Mouse (Mus musculus) G1E (cell line): ENCODE measurements around the gene Sfxn2. TPM values are rescaled to one million over a fixed set of nuclear protein-coding genes. Genes with fewer than 3 reads are reported as not detected.

Experiments
- ATAC-seq: 2 replicates; pipeline ENCODE4 v1.8.0; 2016; ENCODE audit warnings: mild to moderate bottlenecking; ENCODE audit not compliant: insufficient number of reproducible peaks, poor library complexity, low FRiP score, severe bottlenecking; ENCODE audit errors: extremely low read depth
- DNase-seq: peaks from one replicate; pipeline ENCODE4 v3.0.0; 2012; ENCODE audit warnings: low spot score
- H3K27me3 ChIP-seq: 2 replicates; pipeline ENCODE4 v1.6.1; 2012; ENCODE audit warnings: mild to moderate bottlenecking, low read length, inconsistent platforms; ENCODE audit not compliant: insufficient read depth
- H3K36me3 ChIP-seq: replicated peaks from 2 replicates; pipeline ENCODE3; 2012; ENCODE audit warnings: mild to moderate bottlenecking, inconsistent platforms
- H3K4me1 ChIP-seq: 2 replicates; pipeline ENCODE4 v1.6.1; 2012; ENCODE audit warnings: low read depth, low read length, inconsistent platforms, mixed read lengths; ENCODE audit not compliant: insufficient read depth
- H3K4me3 ChIP-seq: 2 replicates; pipeline ENCODE4 v1.5.1; 2012; ENCODE audit warnings: low read depth, mild to moderate bottlenecking, inconsistent platforms, low read length, moderate library complexity, mixed read lengths
- H3K9me3 ChIP-seq: replicated peaks from 2 replicates; pipeline ENCODE4 v1.6.1; 2012; ENCODE audit warnings: inconsistent platforms
- CTCF ChIP-seq: IDR thresholded peaks from 2 replicates; pipeline ENCODE4 v1.5.1; 2012; ENCODE audit warnings: low read depth, low read length, inconsistent platforms, mixed read lengths
- GATA1 ChIP-seq: IDR thresholded peaks from 2 replicates; pipeline ENCODE4 v1.6.1; 2012; ENCODE audit warnings: borderline replicate concordance, low read length, inconsistent platforms, mixed read lengths
- GATA2 ChIP-seq: IDR thresholded peaks from 2 replicates; pipeline ENCODE4 v1.6.1; 2012; ENCODE audit warnings: low read depth, low read length, inconsistent platforms, borderline replicate concordance
- POLR2AphosphoS5 ChIP-seq: IDR thresholded peaks from 2 replicates; pipeline ENCODE4 v1.6.1; 2012; ENCODE audit warnings: low read depth, low read length, inconsistent platforms; ENCODE audit not compliant: insufficient replicate concordance
- TAL1 ChIP-seq: conservative IDR thresholded peaks from 2 replicates; pipeline ENCODE4 v1.6.1; 2012; ENCODE audit warnings: low read depth, low read length, inconsistent platforms, mixed read lengths
- polyA plus RNA-seq: library from polyadenylated mRNA; stranded (reverse); fragments of >175 nt; gene quantifications from 2 replicates; pipeline ENCODE4 v1.2.3, GENCODE M21; 2012
- total RNA-seq, 2 experiments: library from RNA; stranded (forward) in 1 of 2; stranded (reverse) in 1 of 2; fragments of 200-1000 nt in 1 of 2; fragments of >200 nt in 1 of 2; fragmentation: Nextera tagmentation in 1 of 2; gene quantifications; 2 replicates each; pipeline ENCODE4 v1.2.3; 2014 to 2017

Gene Sfxn2
- total and polyA plus RNA-seq, 3 experiments = 1.6 to 5.9 (median 2.3) TPM

GRCm38 (mm10) chr19:46542750-46543149 lies 30.4 kb upstream of the Sfxn2 start:
- DNase-seq (no peak), ATAC-seq (no peak)
- no peaks in the 10 kb centered on the region for H3K9me3 ChIP-seq
- H3K27me3 ChIP-seq = peaks cover 2% of the 10 kb centered on the region; the same call in 1 of the 2 replicates
- TF ChIP-seq POLR2AphosphoS5 (no peak), CTCF (no peak), GATA1 (no peak), TAL1 (no peak), GATA2 (no peak)
- peaks cover 4% of the 10 kb centered on the region; the same call in 1 of the 2 replicates for H3K4me1 ChIP-seq
- no peak overlapping the region for H3K4me3 ChIP-seq
- H3K36me3 ChIP-seq = no peaks in the 10 kb centered on the region

GRCm38 (mm10) chr19:46547565-46547964 lies 25.6 kb upstream of the Sfxn2 start:
- no peaks in the 10 kb centered on the region for H3K4me1 ChIP-seq
- H3K36me3 ChIP-seq = peaks cover 3% of the 10 kb centered on the region
- TF ChIP-seq CTCF = no peak
- TF ChIP-seq POLR2AphosphoS5 = no peak
- TF ChIP-seq GATA2 = no peak
- TF ChIP-seq TAL1 = no peak
- TF ChIP-seq GATA1 = no peak
- no peaks in the 10 kb centered on the region for H3K9me3 ChIP-seq
- DNase-seq (no peak), ATAC-seq (no peak)
- H3K27me3 ChIP-seq = peaks cover 2% of the 10 kb centered on the region; the same call in 1 of the 2 replicates
- no peak overlapping the region for H3K4me3 ChIP-seq

- no peak for TF ChIP-seq GATA1
- no peak for TF ChIP-seq CTCF
- TF ChIP-seq TAL1 = no peak
- no peak for TF ChIP-seq POLR2AphosphoS5
- no peak for TF ChIP-seq GATA2
- H3K9me3 ChIP-seq = no peaks in the 10 kb centered on the region
- DNase-seq (no peak), ATAC-seq (no peak)
- no peak overlapping the region for H3K4me3 ChIP-seq
- peaks cover 3% of the 10 kb centered on the region for H3K36me3 ChIP-seq
- H3K4me1 ChIP-seq = no peaks in the 10 kb centered on the region
- H3K27me3 ChIP-seq = peaks cover 2% of the 10 kb centered on the region; the same call in 1 of the 2 replicates
These were observed 25.1 kb upstream of the Sfxn2 start for GRCm38 (mm10) chr19:46548110-46548509.

GRCm38 (mm10) chr19:46550385-46550784 lies 22.8 kb upstream of the Sfxn2 start:
- TF ChIP-seq GATA2 (no peak), CTCF (no peak)
- no peak for DNase-seq
- ATAC-seq = no peak
- peaks cover 6% of the 10 kb centered on the region for H3K4me1 ChIP-seq
- no peak overlapping the region for H3K4me3 ChIP-seq
- H3K9me3 ChIP-seq = no peaks in the 10 kb centered on the region
- H3K27me3 ChIP-seq = peaks cover 2% of the 10 kb centered on the region; the same call in 1 of the 2 replicates
- peaks cover 3% of the 10 kb centered on the region for H3K36me3 ChIP-seq

- Histone ChIP-seq H3K4me3 (no peak overlapping the region), H3K27me3 (peaks cover 2% of the 10 kb centered on the region; the same call in 1 of the 2 replicates), H3K9me3 (no peaks in the 10 kb centered on the region), H3K4me1 (peaks cover 6% of the 10 kb centered on the region), H3K36me3 (peaks cover 3% of the 10 kb centered on the region)
- no peak for ATAC-seq
- TF ChIP-seq GATA2 (no peak), GATA1 (no peak), CTCF (no peak), POLR2AphosphoS5 (no peak), TAL1 (no peak)
- DNase-seq = no peak
These were observed 20.7 kb upstream of the Sfxn2 start for GRCm38 (mm10) chr19:46552496-46552895.

GRCm38 (mm10) chr19:46553541-46553955 lies 19.6 kb upstream of the Sfxn2 start:
- ATAC-seq (peak; percentile 54), DNase-seq (no peak)
- Histone ChIP-seq H3K4me3 (no peak overlapping the region), H3K27me3 (0 out of 2 replicates have a peak, but pooled peaks cover 2% of the 10 kb centered on the region), H3K36me3 (peaks cover 3% of the 10 kb centered on the region), H3K4me1 (peaks cover 6% of the 10 kb centered on the region), H3K9me3 (no peaks in the 10 kb centered on the region)
- TF ChIP-seq GATA2 = no peak
- no peak for TF ChIP-seq CTCF
- TF ChIP-seq POLR2AphosphoS5 = no peak
- TF ChIP-seq TAL1 = no peak
- TF ChIP-seq GATA1 = no peak

- H3K4me3 ChIP-seq = no peak overlapping the region
- no peaks in the 10 kb centered on the region for H3K9me3 ChIP-seq
- peaks cover 9% of the 10 kb centered on the region for H3K4me1 ChIP-seq
- TF ChIP-seq POLR2AphosphoS5 = no peak
- no peaks in the 10 kb centered on the region for H3K36me3 ChIP-seq
- H3K27me3 ChIP-seq = peaks cover 6% of the 10 kb centered on the region; the same call in 1 of the 2 replicates
- ATAC-seq (no peak), DNase-seq (no peak)
These were observed 15.2 kb upstream of the Sfxn2 start for GRCm38 (mm10) chr19:46558009-46558408.
